Mouse (Mus musculus) T-helper 17 cell (primary cell): ENCODE results near the gene Stra6.

Source experiments
- in situ Hi-C, 2 experiments: fragments of 300-600 bp; cut with MboI, MseI; formaldehyde crosslinking; loops; 1 replicate in 1 of 2; 2 replicates in 1 of 2; pipeline ENCODE4 v1.15.1; 2025; ENCODE audit warnings: high pct_unique_total_duplicates in 2 of 2

Stra6 gene

DNA sequence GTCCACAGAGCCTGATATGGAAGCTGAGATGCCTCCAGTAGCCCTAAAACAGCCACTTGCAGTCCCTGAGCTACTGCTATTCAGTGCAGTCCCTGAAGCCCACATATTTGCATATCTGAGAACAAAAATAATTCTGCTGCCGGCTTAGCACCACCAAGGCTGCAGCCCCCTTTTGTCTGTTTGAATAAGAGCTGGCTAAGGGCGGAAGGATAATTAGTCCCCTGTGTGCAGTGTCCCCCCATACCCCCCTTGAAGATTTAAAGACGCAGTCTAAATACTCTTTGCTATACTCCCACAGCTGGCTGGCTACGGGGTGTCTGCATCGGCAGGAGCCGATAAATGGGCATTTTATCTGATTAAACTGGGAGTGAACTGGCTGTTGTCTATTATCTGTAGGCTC is 15.0 kb upstream of the Stra6 start:
- in situ Hi-C loops, result no loop called here

DNA sequence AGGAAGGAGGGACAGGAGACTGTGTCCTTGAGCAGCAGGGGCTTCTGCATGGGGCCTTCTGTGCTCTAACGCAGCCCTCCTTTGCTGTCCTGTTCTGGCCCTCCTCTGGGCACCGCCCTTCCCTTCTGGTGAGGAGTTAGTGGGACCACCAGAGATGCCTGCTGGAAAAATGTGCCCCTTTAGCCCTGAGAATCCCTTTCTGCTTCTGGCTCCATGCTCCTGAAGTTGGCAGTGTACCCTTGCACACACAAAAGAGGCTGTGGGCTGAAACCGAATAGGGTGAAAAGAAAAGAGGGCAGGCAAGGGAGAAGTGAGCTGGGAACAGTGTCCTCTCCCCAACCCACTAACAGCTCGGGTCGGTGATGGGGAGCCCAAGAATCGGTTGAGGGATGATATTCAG is 14.4 kb upstream of the Stra6 start:
- in situ Hi-C loops, result no loop called here

DNA sequence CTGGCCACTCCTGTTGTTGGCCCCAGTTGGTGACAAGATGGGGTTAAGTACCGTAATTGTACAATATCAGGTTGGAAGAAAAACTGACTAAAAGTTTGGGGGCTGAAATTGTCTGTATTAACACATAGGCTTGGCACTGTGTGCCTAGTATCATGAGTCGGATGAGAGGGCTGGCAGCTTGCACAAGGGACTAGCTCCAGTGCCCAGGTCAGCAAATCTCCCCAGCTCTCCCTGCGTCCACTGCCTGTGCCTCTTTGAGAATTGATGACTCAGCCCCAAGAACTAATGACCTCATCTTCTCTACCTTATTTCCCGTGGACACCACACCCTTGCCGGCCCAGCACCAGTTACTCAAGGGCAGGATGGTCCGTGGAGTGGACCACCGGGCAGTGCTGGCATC is 13.7 kb upstream of the Stra6 start:
- in situ Hi-C loops, result loop anchor here in 1 of 2 experiments (25.0 kb wide), 1 partner anchor 1263 kb away; the partner anchor contains the start of gene Lingo1

DNA sequence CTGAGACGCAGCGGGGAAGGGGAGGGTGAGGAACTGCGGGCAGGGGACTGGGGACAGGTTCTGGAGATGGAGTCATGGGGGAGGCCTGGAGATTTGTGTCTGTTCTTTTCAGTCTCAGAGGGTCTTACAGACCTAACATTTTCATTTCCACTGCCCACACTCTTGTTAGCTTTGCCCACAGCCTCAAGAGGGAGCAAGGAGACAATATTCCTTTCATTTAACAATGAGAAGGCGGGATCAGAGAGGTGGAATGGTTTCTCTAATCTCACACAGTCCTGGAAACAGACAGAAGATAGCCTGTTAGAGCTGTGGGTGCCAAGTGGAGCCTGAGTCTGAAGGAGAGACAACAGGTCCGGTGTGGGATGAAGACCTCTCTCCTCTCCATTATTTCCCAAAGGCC is 11.7 kb upstream of the Stra6 start:
- in situ Hi-C loops, result loop anchor here in 1 of 2 experiments (25.0 kb wide), 1 partner anchor 1265 kb away; the partner anchor contains the start of gene Lingo1

DNA sequence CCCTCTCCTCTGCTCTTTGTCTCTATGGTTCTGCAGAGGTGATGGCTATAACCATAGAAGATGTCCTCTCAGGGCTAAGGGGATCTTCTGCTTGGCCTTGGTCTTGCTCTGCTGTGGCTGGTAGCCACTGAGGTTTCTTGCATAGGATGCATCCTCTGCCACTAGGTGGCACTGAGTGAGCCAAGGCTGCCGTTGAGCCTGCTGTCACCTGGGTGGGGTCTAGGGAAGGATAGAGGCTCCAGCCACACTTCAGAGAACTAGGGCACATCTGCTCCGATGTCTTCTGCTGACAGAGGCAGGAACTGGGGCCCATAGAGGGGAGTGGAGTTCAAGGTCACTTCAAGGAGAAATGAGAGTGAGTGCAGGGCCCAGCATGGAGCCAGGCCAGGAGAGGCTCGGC is 10.5 kb upstream of the Stra6 start:
- in situ Hi-C loops, result loop anchor here in 1 of 2 experiments (25.0 kb wide), 1 partner anchor 1266 kb away; the partner anchor contains the start of gene Lingo1

DNA sequence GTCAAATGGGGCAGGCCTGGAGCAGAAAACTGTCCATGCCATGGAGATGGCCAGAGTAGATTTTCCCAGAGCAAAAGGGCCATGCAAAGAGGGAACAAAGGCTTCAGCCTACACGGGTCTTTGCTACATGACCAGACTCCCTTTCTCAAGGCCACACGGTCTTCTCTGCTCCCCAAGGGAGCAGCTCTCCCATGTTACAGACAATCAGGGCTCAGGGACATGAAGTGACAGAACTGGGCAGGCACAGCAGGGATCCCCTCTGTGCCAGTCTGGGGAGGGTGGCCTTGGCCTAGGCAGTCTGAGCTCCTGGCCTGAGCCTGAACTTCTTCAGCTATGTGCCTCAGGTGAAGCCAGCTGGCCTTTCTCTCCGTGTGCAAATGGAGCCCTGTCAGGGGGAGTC is 10.0 kb upstream of the Stra6 start:
- in situ Hi-C loops, result loop anchor here in 1 of 2 experiments (25.0 kb wide), 1 partner anchor 1266 kb away; the partner anchor contains the start of gene Lingo1

DNA sequence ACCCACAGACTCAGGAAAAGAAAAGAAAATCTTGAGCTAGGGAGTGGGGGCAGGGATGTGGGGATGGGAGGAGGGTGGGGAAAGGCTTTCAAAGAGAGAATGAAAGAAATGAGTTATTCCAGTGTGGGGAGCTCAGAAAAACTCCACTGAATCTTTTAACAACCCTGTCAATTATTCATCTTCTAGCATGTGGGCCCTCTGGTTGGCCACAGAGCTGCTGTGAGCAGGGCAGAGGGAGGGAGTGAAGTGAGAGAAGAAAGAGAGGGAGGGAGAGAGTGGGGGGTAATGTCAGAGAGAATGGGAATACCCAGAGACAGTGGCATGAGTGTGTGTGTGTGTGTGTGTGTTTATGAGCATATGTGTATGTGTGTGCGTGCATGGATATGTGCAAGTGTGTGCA is 9.6 kb upstream of the Stra6 start:
- in situ Hi-C loops, result loop anchor here in 1 of 2 experiments (25.0 kb wide), 1 partner anchor 1267 kb away; the partner anchor contains the start of gene Lingo1

DNA sequence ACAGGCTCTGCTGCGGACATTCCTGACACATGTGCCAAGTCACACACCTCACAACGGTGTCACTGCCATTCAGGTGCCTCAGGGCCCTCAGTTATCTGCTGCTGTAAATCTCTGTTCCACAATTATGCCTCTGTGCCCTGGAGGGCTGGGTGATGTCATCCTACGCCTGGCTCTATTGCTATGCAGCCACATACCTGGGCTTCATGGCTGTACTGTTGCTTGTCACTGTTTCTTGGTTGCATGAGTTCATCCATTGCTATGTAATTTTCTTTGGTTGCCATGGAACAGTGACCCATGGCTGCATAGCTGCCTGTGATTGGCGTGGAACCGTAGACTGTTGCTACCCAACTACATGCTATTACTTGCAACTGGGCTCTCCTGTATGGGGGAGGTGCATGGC is 7.9 kb upstream of the Stra6 start:
- in situ Hi-C loops, result loop anchor here in 1 of 2 experiments (25.0 kb wide), 1 partner anchor 1268 kb away; the partner anchor contains the start of gene Lingo1

DNA sequence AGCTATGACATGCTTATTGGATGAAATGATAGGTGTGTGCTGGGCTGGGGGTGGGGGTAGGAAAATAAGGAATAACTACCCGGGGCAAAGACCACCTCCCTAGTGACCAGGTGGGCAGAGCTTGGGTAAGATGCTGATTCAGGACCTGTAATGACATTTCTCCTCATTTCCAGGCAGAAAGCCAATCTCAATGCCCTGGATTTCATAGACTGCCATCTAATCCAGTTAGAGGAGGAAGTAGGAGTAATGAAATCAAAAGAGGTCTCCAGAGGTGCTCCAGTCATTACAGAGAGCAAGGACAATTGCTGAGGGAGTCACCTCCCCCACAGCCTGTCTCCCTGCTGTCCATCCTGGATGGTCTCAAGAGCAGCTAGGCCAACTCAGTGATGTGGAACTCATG is 3.7 kb upstream of the Stra6 start:
- in situ Hi-C loops, result loop anchor here in 1 of 2 experiments (10.0 to 25.0 kb wide), 2 partner anchors 245 to 1273 kb away; partner anchors contain the start of gene Lingo1

DNA sequence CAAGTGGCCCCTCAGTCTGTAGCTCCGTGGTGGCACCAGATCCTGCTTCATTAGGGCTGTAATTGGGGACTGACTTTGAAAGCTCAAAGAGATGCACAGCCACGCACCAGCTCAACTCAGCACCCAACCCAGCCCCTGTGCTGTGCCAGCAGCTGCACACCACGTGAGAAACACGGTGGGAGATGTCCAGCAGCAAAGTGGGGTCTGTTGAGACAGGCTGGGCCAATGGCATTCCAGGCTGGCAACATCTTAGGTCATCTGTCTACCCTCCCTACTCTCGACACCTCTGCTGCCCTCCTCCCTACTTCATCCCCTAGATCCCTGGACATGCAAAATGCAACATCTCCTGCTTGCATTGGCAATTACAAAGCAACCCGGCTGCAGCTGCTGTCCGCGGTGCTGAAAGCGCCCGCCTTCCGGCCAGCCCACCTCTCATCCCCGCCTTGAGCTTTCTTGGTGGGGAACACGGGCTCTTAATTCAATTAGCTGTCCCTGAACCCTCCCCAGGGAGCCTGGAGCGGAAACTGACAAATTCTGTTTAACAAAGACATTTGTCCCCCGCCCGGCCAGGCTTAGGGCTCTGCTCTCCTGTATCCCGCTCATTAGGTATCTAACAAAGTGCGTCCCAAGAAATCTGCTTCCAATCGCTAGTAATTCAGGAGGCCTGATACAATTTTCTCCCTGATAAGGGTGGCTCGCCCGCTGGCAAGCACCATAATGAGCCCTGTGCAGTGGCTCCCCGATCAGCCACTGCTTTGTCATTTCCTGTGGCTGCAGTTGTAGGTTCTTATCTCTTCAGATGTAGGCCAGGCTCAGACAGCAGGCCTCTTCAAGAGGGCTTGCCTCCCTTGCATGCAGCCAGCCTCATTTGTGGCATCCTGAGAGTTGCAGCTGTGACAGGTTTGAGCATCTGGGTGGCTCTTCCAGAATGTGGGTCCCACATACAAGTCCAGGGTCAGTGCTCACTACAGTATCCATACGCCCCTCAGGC is 2.6 kb upstream of the Stra6 start:
- in situ Hi-C loops, result loop anchor here in 1 of 2 experiments (10.0 to 25.0 kb wide), 2 partner anchors 244 to 1274 kb away; partner anchors contain the start of gene Lingo1

DNA sequence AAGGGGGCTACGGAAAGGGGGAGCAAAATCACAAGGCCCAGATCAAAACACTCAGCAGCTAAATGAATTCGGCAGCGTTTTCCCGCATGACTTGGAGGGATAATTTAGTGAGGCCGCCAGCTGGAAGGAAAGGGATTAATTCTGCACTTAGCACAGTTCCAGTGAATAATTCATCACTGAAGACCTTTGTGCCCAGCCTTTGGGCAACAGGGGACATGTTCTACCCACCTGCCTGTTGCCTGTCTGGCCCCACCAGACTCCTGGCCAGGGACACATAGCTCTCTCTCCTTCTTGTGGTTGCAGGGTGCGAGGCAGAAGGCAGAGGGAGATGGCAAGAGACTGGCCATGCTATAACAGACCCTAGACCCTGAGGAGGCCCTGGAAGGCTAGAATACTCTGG is 1.9 kb downstream of the Stra6 start:
- in situ Hi-C loops, result loop anchor here in 1 of 2 experiments (10.0 to 25.0 kb wide), 2 partner anchors 239 to 1278 kb away; partner anchors contain the start of gene Lingo1

DNA sequence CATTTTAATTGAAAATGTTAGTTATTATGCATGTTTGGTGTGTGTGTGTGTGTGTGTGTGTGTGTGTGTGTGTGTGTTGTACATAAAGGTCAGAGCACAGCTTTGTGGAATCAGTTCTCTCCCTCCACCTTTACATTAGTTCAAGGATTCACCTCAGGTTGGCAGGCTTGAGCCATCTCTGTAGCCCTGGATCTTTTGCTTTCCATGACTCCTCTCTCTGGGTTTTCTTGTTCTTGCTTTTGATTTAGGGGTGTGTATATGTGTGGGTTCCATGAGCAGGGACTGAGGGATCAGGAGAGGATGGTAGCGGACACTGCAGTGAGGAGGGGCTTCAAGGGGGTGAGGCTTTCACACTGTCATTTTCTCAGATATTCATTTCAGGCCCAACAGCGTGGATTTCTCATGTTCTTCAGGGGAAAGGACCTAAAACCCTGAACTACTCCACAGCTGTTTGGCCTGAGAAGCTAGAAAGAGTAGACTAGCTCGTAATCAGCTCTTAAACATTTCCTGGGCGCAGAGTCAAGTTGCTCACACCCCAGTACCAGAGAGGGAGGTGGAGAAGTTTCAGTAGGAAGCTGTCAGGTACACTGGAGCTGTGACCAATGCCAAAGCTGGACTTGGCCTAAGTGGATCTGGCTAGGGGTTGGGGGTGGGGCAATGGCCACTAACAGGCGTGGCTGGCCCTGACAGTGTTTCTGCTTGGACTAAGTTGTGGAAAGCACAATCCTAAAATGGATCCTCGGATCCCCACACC is 2.6 kb downstream of the Stra6 start:
- in situ Hi-C loops, result loop anchor here in 1 of 2 experiments (10.0 to 25.0 kb wide), 2 partner anchors 239 to 1279 kb away; partner anchors contain the start of gene Lingo1

DNA sequence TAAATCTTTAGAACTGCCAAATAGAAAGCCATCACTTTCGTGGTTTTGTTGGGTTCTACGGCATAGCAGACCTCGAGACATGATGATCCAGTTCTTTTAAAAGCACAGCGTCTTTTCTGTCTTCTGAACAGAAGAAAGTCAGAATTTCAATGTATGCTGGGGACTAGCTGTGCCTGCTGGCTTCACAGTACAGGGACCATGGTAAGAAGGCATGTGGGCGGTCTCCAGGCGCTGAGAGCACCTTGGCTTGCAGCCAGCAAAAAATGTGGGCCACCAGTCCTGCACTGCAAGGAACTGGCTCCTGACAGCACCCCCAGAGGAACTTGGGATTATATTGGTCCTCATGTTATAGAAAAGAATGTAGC is 3.1 kb downstream of the Stra6 start:
- in situ Hi-C loops, result loop anchor here in 1 of 2 experiments (10.0 to 25.0 kb wide), 2 partner anchors 238 to 1279 kb away; partner anchors contain the start of gene Lingo1

DNA sequence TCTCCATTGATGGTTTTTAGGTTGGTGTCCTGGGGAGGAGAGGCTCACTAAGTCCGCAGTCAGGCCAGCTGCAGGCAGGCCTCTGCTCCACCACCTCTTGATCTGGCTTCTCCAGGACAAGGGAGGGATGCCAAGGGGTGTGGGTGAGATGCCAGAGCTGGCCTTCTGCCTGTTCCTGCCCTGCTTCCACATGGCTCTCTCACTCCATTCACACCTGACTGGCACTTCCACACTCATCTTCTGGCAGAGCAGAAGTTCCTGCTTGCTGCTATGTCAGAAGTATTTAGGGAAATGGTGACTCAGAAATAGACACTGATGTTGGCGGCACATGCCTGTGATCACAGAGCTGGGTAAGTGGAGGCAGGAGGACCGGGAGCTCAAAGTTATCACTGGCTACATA is 4.0 kb downstream of the Stra6 start:
- in situ Hi-C loops, result loop anchor here in 1 of 2 experiments (10.0 to 25.0 kb wide), 2 partner anchors 237 to 1280 kb away; partner anchors contain the start of gene Lingo1

DNA sequence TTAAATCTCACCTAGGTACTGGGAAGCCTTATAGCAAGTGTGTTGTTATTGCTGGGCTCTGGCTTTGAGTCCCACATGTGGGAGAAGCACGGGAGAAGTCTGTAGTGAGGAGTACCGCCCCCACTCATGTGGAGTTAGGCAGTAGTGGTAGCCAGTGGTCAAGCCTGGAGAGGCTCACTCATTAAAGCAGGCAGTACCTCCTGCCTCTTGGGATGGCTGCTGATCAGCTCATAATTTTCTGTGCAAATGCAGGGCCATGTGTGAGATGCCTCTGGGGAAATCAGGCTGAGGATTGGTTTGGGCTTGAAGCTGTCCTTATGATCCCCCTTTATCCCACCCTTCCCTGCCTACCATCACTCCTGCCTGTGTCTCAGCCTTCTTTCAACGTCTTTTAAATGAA is 11.0 kb downstream of the Stra6 start:
- in situ Hi-C loops, result loop anchor here in 1 of 2 experiments (25.0 kb wide), 1 partner anchor 1287 kb away; the partner anchor contains the start of gene Lingo1

DNA sequence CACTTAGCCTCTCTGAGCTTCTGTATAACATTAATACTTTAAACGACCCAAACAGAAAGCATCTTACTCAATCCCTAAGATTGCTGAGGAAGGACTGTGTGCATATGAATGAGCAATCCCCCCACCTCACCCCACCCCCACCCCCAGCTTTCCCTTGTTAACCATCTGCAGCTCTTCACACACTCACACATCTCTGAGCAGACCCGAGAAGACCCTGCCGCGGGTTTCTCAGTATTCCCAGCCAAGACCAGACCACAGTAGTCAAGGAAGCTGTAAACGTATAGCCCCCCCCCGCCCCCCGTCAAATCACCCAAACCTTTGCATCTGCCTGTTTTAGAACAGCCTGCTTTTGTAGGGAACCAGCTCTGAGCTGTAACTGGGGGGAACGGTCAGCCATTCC is 21.0 kb downstream of the Stra6 start:
- in situ Hi-C loops, result no loop called here

DNA sequence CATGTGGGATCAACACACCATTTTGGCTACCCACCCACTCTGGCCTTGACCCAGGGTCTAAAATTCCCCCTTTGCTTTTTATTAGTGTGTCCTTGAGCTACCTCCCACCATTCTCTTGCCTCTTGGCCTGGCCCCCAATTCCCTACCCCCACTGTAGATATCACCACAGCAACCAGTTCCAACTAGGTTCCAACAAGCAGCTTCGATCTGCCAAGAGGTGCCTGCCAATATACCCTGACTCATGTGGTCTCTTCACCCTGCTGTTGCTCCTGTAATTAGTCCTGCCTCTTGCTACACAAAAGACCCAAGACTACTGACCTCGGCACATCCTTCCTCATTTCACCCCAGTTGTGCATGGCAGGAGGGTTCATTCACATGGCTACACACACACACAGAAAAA is 21.5 kb downstream of the Stra6 start:
- in situ Hi-C loops, result no loop called here

DNA sequence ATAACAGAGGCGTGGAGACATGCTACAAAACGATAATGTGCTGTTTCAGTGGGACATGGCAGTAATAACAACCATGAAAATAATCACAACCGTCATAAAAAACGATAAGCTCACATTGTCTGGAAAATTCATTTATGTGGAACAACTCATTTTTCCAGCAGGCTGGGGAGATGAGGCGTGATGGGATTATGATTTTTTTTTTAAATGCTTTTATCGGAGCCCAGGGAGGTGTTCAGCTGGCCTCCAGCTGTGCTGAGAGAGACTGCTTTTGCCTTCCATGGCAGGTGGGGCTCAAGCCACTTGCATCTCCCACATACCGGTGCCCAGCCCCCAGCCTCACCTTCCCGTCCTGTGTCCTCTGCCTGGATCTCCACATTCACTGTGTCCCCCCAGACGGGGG is 22.6 kb downstream of the Stra6 start:
- in situ Hi-C loops, result no loop called here

DNA sequence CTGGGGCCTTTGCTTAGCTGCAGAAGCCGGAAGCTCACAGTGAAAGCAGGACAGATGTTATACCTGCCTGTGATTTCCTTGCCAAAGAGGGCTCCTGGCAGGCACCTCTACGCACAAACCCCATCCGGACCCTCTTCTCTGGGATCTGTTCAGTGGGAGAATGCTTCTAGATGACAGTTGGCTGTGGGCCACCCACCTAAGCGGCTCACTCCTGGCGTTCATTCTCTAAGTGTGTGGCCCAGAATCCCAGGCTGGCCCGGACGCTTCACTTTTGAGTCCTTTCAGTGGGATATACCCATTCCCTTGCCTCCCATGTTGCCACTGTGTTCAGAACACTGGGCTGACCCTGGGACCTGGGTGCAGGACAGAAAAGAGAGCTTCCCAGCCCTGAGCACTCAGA is 23.3 kb downstream of the Stra6 start:
- in situ Hi-C loops, result no loop called here

DNA sequence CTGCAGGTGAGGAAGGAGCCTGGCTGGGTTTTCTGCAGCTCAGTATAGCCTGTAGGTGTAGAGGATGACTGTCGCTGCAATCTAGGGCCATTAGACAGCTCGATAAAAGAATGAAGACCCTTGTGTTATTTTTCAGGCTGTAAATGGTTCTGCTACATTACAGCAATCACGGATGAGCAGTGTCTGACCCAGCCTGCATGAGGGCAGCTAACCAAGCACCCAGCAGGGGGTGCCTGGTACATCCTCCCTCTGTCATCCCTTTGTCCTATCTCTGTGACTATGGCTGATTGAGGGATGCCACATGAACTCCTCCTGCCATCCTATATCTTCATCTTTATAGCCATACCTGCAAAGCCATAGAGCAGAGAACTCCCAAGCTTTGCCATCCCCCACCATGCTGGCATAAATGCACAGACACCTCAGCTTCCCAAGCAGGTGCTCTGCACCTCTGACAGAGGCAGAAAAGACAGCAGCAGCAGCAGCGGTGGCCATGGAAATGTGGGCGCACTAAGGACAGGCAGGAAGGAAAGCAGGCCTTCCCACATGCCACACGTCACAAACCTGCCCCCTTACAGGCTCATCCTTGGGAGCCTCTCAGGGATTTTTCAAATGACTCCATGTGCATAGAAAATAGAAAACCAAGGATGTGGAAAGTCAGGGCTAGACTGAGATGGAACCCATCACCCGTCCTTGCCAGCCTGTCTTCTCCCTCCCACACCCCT is 23.9 kb downstream of the Stra6 start:
- in situ Hi-C loops, result no loop called here
